Mouse (Mus musculus) kidney, postnatal 0 days (tissue): ENCODE results near the gene Slc15a4. TPM values are rescaled to one million over a fixed set of nuclear protein-coding genes. Genes with fewer than 3 reads are reported as not detected.

ENCODE experiments used
- ATAC-seq: fragments of 200-750 bp; cut with Nextera tagmentation; replicated peaks from 2 replicates; pipeline ENCODE4 v1.8.0; 2017; ENCODE audit warnings: low read depth, moderate number of reproducible peaks, moderate TSS enrichment, moderate library complexity; ENCODE audit not compliant: low FRiP score
- DNase-seq: peaks from one replicate; pipeline ENCODE4 v3.0.0-alpha.2; 2016; ENCODE audit warnings: low spot score
- H3K27ac ChIP-seq: fragments of 300-500 bp; sonication (generic); 2 replicates; pipeline ENCODE4 v1.5.1; 2014; ENCODE audit warnings: mild to moderate bottlenecking
- H3K27me3 ChIP-seq: fragments of 300-500 bp; sonication (generic); 2 replicates; pipeline ENCODE4 v1.6.1; 2014; ENCODE audit warnings: low read length, mixed read lengths; ENCODE audit not compliant: insufficient read depth
- H3K36me3 ChIP-seq: fragments of 300-500 bp; sonication (generic); 2 replicates; pipeline ENCODE4 v1.6.1; 2014; ENCODE audit warnings: low read length, mixed read lengths; ENCODE audit not compliant: insufficient read depth
- H3K4me1 ChIP-seq: fragments of 300-500 bp; sonication (generic); replicated peaks from 2 replicates; pipeline ENCODE4 v1.6.1; 2014; ENCODE audit warnings: antibody characterized with exemption, low read length, mixed read lengths; ENCODE audit not compliant: insufficient read depth
- H3K4me2 ChIP-seq: fragments of 300-500 bp; sonication (generic); 2 replicates; pipeline ENCODE4 v1.6.1; 2014; ENCODE audit warnings: mild to moderate bottlenecking, low read length, moderate library complexity, mixed read lengths
- H3K4me3 ChIP-seq: fragments of 300-500 bp; sonication (generic); replicated peaks from 2 replicates; pipeline ENCODE4 v1.5.1; 2014; ENCODE audit warnings: low read depth, low read length
- H3K9ac ChIP-seq: fragments of 300-500 bp; sonication (generic); 2 replicates; pipeline ENCODE4 v1.6.1; 2014; ENCODE audit warnings: low read depth, low read length
- H3K9me3 ChIP-seq: fragments of 300-500 bp; sonication (generic); replicated peaks from 2 replicates; pipeline ENCODE4 v1.6.1; 2016; ENCODE audit warnings: low read length, inconsistent platforms, mixed read lengths
- CTCF ChIP-seq: IDR thresholded peaks from 2 replicates; pipeline ENCODE4 v1.5.1; 2016; ENCODE audit warnings: antibody characterized with exemption, low read depth, mild to moderate bottlenecking, moderate library complexity
- WGBS: fragments of 180-500 bp; shearing (Covaris S2); extraction: QIAGEN DNeasy Blood & Tissue Kit; methylation state at CpG from one replicate; pipeline ENCODE4 v1.1.7; 2014; 5-methylcytosine and 5-hydroxymethylcytosine counted together
- polyA plus RNA-seq: library from polyadenylated mRNA; unstranded; fragments of >200 nt; fragmentation: Nextera tagmentation; extraction: Ambion mirVana; gene quantifications from 2 replicates; pipeline ENCODE4 v1.2.1, GENCODE M21; 2015

Slc15a4 gene
- polyA plus RNA-seq, 1 experiment from 2014 or later = 15.4 TPM

DNA sequence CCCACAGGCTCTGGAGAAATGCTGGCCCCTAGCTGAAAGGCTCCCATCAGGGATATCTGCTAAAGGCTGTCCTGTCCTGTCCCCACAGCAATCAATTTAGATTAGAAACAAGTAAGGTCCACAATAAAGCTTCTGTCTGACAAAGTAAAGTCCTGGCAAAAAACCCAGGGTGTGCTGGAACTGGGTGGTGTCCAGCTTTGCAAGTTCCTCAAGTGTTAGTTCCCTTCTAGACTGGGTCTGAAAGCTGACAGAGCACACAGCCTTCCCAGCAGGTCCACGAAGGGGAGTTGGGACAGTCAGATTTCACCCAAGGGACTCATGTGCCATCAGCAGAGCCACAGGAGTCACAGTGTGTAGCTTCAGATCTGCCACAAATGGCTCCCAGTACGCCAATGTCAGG lies 25.2 kb downstream of the Slc15a4 start:
- ATAC-seq = no peak
- peaks cover 46% of the 10 kb centered on the region for H3K36me3 ChIP-seq
- no peak overlapping the region for H3K4me2 ChIP-seq
- H3K9ac ChIP-seq = no peak overlapping the region
- no peak for DNase-seq
- no peaks in the 10 kb centered on the region for H3K9me3 ChIP-seq
- no peaks in the 10 kb centered on the region for H3K4me1 ChIP-seq
- no peak overlapping the region for H3K4me3 ChIP-seq
- no peak overlapping the region for H3K27ac ChIP-seq
- TF ChIP-seq CTCF = no peak
- H3K27me3 ChIP-seq = no peaks in the 10 kb centered on the region
- WGBS = 87% methylated on average over 2 of the region's 2 CpGs

DNA sequence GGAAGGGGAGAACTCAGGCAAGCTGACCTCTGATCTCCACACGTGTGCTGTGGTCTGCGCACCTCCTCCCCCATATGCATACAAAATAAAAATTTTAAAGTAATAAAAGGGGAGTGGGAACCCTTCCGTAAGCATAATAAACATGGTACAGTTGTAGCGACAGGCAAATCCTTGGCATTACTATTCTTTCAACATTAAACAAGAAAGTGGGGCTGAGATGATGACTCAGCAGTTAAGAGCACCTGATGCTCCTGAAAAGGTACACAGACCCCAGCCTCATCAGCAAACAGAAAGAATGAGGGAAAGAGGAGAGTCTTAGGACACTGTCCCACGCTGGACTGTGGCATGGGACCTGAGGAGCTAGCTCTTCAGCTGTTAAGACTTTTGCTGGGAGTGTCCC lies 29.7 kb downstream of the Slc15a4 start:
- Histone ChIP-seq H3K27ac (no peak overlapping the region), H3K4me2 (no peak overlapping the region), H3K9ac (no peak overlapping the region), H3K36me3 (peaks cover 73% of the 10 kb centered on the region), H3K4me1 (no peaks in the 10 kb centered on the region), H3K27me3 (no peaks in the 10 kb centered on the region), H3K4me3 (no peak overlapping the region), H3K9me3 (no peaks in the 10 kb centered on the region)
- WGBS = 94% methylated on average over 5 of the region's 5 CpGs
- DNase-seq (no peak), ATAC-seq (no peak)
- no peak for TF ChIP-seq CTCF

DNA sequence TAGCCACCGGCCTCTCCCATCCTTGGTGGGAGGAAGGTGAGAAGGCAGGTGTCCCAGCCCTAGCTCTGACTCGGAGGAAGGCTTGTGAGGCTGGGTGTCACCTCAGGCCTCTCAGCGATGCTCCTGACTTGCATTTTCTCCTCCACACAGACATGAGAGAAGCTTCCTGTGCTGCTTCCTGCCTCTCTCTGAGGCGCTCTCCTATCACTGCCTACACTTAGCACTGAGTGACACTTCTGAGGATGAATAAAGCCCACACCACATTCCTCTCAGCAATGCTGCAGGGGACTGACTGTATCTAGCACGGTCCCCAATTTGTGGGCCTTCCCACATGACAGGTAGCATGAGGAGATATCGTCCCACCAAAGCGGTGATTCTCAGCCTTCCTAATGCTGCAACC lies 35.8 kb downstream of the Slc15a4 start:
- Histone ChIP-seq H3K9ac (no peak overlapping the region), H3K4me3 (no peak overlapping the region), H3K27me3 (no peaks in the 10 kb centered on the region), H3K9me3 (no peaks in the 10 kb centered on the region), H3K27ac (no peak overlapping the region), H3K4me1 (no peaks in the 10 kb centered on the region), H3K4me2 (no peak overlapping the region), H3K36me3 (peaks cover 80% of the 10 kb centered on the region)
- WGBS = 88% methylated on average over 7 of the region's 7 CpGs
- TF ChIP-seq CTCF = no peak
- no peak for DNase-seq
- no peak for ATAC-seq

DNA sequence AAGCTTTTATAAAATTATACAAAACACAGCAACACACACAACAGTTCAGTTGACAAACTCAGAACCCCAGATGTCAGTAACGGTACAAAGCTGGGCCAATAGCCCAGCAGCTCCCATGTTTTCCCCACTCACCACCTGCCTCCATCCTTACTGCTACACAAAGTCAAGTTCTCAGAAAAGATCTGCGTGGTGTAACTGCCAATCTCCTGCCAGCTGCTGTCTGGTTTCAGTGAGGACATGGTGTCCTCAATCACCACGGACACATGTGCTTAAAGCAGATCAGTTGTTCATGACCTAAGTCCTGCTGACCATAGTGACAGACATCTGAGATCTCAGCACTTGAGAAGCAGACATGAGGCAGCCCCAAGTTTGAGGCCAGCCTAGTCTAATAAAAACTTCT lies 37.0 kb downstream of the Slc15a4 start:
- ATAC-seq = no peak
- no peak for TF ChIP-seq CTCF

DNA sequence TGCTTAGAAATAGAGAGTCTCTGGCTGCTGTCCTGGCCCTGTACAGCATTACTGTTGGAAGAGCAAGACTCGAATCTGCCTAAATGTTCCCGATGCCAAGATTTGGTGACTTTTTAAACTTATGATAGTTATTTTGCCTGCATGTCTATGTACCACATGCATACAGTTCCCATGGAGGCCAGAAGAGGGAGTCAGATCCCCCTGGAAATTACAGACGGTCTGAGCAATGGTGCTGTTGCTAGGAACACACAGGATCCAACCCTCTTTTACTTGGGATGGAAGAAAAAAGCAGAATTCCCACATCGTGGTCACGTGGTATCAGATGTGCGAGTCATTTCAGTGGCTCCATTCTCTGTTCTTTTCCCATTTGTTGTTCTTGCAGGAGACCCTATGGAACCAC lies 39.8 kb downstream of the Slc15a4 start:
- DNase-seq (no peak), ATAC-seq (no peak)
- H3K9me3 ChIP-seq = no peaks in the 10 kb centered on the region
- peaks cover 52% of the 10 kb centered on the region for H3K36me3 ChIP-seq
- H3K9ac ChIP-seq = no peak overlapping the region
- 85% methylated on average over 6 of the region's 6 CpGs for WGBS
- no peak overlapping the region for H3K4me3 ChIP-seq
- H3K4me1 ChIP-seq = no peaks in the 10 kb centered on the region
- H3K27me3 ChIP-seq = no peaks in the 10 kb centered on the region
- H3K27ac ChIP-seq = no peak overlapping the region
- TF ChIP-seq CTCF = peak; percentile 66
- no peak overlapping the region for H3K4me2 ChIP-seq

More for the DNA sequence above, 37.0 kb downstream of the Slc15a4 start:
- H3K4me2 ChIP-seq = no peak overlapping the region
- no peak for DNase-seq
- H3K27ac ChIP-seq = no peak overlapping the region
- WGBS = 99% methylated on average over 3 of the region's 3 CpGs
- no peaks in the 10 kb centered on the region for H3K9me3 ChIP-seq
- peaks cover 74% of the 10 kb centered on the region for H3K36me3 ChIP-seq
- no peaks in the 10 kb centered on the region for H3K27me3 ChIP-seq
- H3K9ac ChIP-seq = no peak overlapping the region
- no peaks in the 10 kb centered on the region for H3K4me1 ChIP-seq
- H3K4me3 ChIP-seq = no peak overlapping the region

DNA sequence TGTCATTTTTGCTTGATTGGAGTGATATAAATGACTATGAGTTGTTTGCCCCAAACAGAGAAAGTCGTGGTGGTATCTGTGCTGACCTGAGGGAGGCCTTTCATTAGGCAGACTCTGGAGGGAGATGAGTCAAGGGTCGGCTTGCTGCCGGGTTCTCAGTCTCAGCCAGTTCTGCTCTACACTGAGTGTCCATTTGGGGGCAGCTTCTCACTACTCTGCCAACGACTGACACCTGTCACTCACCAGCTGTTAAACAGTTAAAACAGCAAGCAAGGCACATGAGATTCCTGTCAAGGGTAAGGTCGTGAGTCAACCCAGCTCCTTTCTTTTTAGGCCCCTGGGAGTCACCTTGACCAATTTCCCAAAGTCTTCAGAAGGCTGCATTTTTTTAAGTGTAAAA lies 40.3 kb downstream of the Slc15a4 start:
- Histone ChIP-seq H3K4me3 (no peak overlapping the region), H3K4me2 (no peak overlapping the region), H3K27me3 (no peaks in the 10 kb centered on the region), H3K9ac (no peak overlapping the region), H3K4me1 (no peaks in the 10 kb centered on the region), H3K9me3 (no peaks in the 10 kb centered on the region), H3K27ac (no peak overlapping the region), H3K36me3 (peaks cover 47% of the 10 kb centered on the region)
- TF ChIP-seq CTCF = no peak
- WGBS = 67% methylated on average over 5 of the region's 5 CpGs
- DNase-seq = no peak
- no peak for ATAC-seq

DNA sequence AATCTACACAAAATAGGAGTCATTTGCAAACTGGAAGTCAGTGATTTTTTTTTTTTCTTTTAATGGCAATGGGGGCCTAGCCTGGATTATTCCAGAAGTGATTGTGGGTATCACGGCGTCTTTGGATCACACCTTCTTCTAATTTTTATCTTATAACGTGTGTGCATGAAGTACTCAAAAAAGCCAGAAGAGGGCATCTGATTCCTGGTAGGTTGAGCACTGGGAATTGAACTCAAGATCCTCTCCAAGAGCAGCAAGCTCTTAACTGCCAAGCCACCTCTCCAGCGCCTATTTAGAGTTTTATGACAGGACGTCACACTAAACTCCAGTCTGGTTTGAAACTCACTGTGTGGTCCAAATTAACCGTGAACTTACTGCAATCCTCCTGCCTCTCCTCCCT lies 44.8 kb downstream of the Slc15a4 start:
- DNase-seq (no peak), ATAC-seq (no peak)
- Histone ChIP-seq H3K36me3 (0 out of 2 replicates have a peak, but pooled peaks cover 8% of the 10 kb centered on the region), H3K4me3 (no peak overlapping the region), H3K27me3 (no peaks in the 10 kb centered on the region), H3K27ac (no peak overlapping the region), H3K9me3 (no peaks in the 10 kb centered on the region), H3K4me1 (no peaks in the 10 kb centered on the region), H3K9ac (no peak overlapping the region), H3K4me2 (no peak overlapping the region)
- TF ChIP-seq CTCF = peak; percentile 38; the same call in 1 of the 2 replicates
- WGBS = 63% methylated on average over 6 of the region's 6 CpGs
